Mouse (Mus musculus): ENCODE results near the gene Mapk14. TPM values are rescaled to one million over a fixed set of nuclear protein-coding genes. Genes with fewer than 3 reads are reported as not detected.

Gene Mapk14
- polyA plus RNA-seq, 1 experiment from 2014 or later: 22.0 TPM

DNA sequence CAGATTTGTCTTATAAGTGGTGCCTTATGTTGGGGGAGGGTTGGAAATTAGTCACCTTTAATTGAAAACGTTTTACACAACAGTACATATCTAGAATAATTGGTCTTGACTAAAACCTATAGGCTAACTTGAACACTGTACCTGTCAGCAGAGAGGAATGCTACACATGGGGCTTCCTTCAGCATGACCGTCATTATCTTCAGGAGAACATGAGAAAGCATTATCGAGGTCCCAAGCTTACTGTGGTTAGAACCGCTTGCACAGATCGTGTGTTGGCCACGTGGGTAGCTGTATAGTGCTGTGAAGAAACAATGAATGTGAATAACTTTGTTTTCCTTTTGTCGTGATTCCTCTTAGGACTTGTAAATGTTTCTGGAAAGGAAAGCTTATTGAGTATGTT, 8.7 kb downstream of the Mapk14 start:
- no peak overlapping the region for H3K4me3 ChIP-seq
- peaks cover 40% of the 10 kb centered on the region for H3K4me1 ChIP-seq (replicated peaks)
- H3K36me3 ChIP-seq: no peaks in the 10 kb centered on the region
- 69% methylated on average over 7 of the region's 7 CpGs for WGBS
- no peaks in the 10 kb centered on the region for H3K9me3 ChIP-seq (replicated peaks)
- H3K27ac ChIP-seq: no peak overlapping the region
- H3K27me3 ChIP-seq: no peaks in the 10 kb centered on the region
- no peak for ATAC-seq (replicated peaks; ENCODE audit: insufficient number of reproducible peaks, insufficient read depth, low FRiP score, low read depth)
- H3K4me2 ChIP-seq: no peak overlapping the region
- H3K9ac ChIP-seq: no peak overlapping the region

DNA sequence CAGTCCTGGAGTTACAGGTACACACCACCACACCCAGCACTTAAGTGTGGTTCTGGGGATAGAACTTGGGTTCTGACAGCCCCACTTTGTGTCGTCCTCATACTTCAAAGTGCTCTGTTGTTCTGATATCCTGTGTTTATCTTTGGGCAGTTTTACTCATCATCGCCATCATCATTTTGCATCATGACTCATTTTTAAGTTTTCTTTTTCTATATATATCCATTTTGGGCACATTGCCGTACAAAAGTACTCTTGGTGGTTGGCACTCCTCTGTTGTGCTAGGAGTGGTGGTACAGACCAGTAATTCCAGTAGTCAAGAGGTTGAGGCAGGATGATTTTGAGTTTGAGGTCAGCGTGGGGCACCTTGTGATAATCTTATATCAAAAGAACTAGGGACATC, 10.0 kb downstream of the Mapk14 start:
- Histone ChIP-seq H3K27ac (no peak overlapping the region), H3K4me3 (no peak overlapping the region), H3K4me2 (no peak overlapping the region), H3K4me1 (replicated peaks) (peaks cover 43% of the 10 kb centered on the region), H3K9me3 (replicated peaks) (no peaks in the 10 kb centered on the region), H3K36me3 (no peaks in the 10 kb centered on the region), H3K9ac (no peak overlapping the region), H3K27me3 (no peaks in the 10 kb centered on the region)
- WGBS: 88% methylated on average over 4 of the region's 4 CpGs
- ATAC-seq (replicated peaks; ENCODE audit: insufficient number of reproducible peaks, insufficient read depth, low FRiP score, low read depth): no peak

DNA sequence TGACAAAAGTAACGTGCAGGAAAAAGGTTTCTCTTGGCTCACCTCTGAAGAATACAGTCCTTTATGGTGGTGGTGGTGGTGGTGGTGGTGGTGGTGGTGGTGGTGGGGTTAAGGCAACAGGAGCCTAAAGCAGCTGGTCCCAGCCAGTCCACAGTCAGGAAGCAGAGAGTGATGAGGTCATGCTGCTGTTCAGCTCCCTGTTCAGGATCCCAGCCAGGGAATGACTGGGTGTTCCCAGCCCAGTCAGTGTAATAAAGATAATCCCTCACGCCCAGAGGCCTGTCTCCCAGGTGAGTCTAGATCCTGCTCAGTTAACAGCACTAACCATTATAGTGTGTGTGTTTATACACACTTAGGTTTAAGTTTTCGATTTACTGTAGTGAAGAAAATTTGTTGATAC, 10.6 kb downstream of the Mapk14 start:
- Histone ChIP-seq H3K4me2 (no peak overlapping the region), H3K27ac (peak overlapping the region; percentile 53), H3K9me3 (replicated peaks) (no peaks in the 10 kb centered on the region), H3K9ac (no peak overlapping the region), H3K4me3 (no peak overlapping the region), H3K36me3 (no peaks in the 10 kb centered on the region), H3K4me1 (replicated peaks) (peaks cover 40% of the 10 kb centered on the region), H3K27me3 (no peaks in the 10 kb centered on the region)
- 74% methylated on average over 3 of the region's 3 CpGs for WGBS
- ATAC-seq (replicated peaks; ENCODE audit: insufficient number of reproducible peaks, insufficient read depth, low FRiP score, low read depth): no peak

GRCm38 (mm10) chr17:28702646-28703045, 11.5 kb downstream of the Mapk14 start:
- 34% methylated on average over 2 of the region's 2 CpGs for WGBS
- H3K27ac ChIP-seq: peak overlapping the region; percentile 53
- H3K36me3 ChIP-seq: no peaks in the 10 kb centered on the region
- H3K4me1 ChIP-seq (replicated peaks): peaks cover 33% of the 10 kb centered on the region
- H3K4me3 ChIP-seq: no peak overlapping the region
- H3K4me2 ChIP-seq: no peak overlapping the region
- no peak for ATAC-seq (replicated peaks; ENCODE audit: insufficient number of reproducible peaks, insufficient read depth, low FRiP score, low read depth)
- H3K9ac ChIP-seq: no peak overlapping the region
- no peaks in the 10 kb centered on the region for H3K9me3 ChIP-seq (replicated peaks)
- H3K27me3 ChIP-seq: no peaks in the 10 kb centered on the region

- Histone ChIP-seq H3K4me1 (replicated peaks) (peaks cover 36% of the 10 kb centered on the region), H3K27me3 (no peaks in the 10 kb centered on the region), H3K27ac (no peak overlapping the region), H3K9me3 (replicated peaks) (no peaks in the 10 kb centered on the region), H3K36me3 (no peaks in the 10 kb centered on the region), H3K4me2 (no peak overlapping the region), H3K9ac (no peak overlapping the region), H3K4me3 (no peak overlapping the region)
- WGBS: 28% methylated on average over 1 of the region's 1 CpGs
- no peak for ATAC-seq (replicated peaks; ENCODE audit: insufficient number of reproducible peaks, insufficient read depth, low FRiP score, low read depth)
These were observed 15.6 kb downstream of the Mapk14 start for GRCm38 (mm10) chr17:28706697-28707096.

DNA sequence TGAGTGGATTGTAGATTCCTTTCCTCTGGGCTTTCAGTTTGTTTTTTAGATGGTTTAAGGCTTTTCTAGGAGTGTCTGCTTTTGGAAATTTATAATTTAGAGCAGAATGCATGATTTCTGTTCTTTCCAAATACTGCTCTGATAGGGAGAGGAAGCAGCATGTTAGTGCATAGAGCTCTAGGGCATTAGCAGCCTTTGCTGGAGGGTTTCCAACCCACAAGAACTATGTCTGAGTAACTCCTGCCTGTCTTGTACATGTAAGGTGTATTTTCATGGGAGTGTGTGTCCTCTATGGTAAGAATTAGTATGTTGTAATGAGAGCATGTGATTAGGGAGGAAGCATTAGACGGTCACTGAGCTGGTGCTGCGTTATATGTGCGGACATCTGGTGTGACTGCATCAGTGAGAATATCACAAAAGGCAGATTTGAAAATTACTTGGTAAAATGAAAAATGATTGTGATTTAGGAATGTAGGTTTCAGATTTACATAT, 16.1 kb downstream of the Mapk14 start:
- ATAC-seq (replicated peaks; ENCODE audit: insufficient number of reproducible peaks, insufficient read depth, low FRiP score, low read depth): no peak
- H3K27me3 ChIP-seq: no peaks in the 10 kb centered on the region
- no peak overlapping the region for H3K4me3 ChIP-seq
- no peaks in the 10 kb centered on the region for H3K36me3 ChIP-seq
- no peak overlapping the region for H3K9ac ChIP-seq
- H3K4me1 ChIP-seq (replicated peaks): peaks cover 36% of the 10 kb centered on the region
- WGBS: 90% methylated on average over 3 of the region's 3 CpGs
- H3K27ac ChIP-seq: no peak overlapping the region
- no peaks in the 10 kb centered on the region for H3K9me3 ChIP-seq (replicated peaks)
- no peak overlapping the region for H3K4me2 ChIP-seq

- 84% methylated on average over 2 of the region's 2 CpGs for WGBS
- H3K4me1 ChIP-seq (replicated peaks): peaks cover 36% of the 10 kb centered on the region
These were observed 16.7 kb downstream of the Mapk14 start for GRCm38 (mm10) chr17:28707816-28708215.

DNA sequence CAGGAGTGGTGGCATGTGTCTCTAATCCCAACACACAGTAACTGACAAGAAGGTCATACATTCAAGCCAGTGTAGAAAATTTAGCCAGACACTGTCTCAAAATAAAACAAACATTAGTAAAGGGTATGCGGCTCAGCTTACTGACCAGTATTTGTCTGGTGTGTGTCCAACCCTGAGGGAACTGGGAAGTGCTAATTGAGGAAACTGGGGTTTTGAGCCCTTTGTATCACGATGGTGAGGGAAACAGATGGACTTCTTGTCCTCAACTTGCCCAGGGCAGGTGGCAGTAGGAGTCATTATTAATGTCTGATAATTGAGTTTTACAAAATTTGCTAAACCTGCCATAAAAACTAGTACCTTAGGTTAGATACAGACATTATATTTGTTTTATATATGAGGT, 17.9 kb downstream of the Mapk14 start:
- no peak for ATAC-seq (replicated peaks; ENCODE audit: insufficient number of reproducible peaks, insufficient read depth, low FRiP score, low read depth)
- peaks cover 33% of the 10 kb centered on the region for H3K4me1 ChIP-seq (replicated peaks)
- 44% methylated on average over 2 of the region's 2 CpGs for WGBS
- H3K4me3 ChIP-seq: no peak overlapping the region
- peaks cover 4% of the 10 kb centered on the region for H3K36me3 ChIP-seq
- no peak overlapping the region for H3K4me2 ChIP-seq
- H3K27ac ChIP-seq: no peak overlapping the region
- H3K9ac ChIP-seq: no peak overlapping the region
- H3K9me3 ChIP-seq (replicated peaks): no peaks in the 10 kb centered on the region
- H3K27me3 ChIP-seq: no peaks in the 10 kb centered on the region

More at GRCm38 (mm10) chr17:28707816-28708215, 16.7 kb downstream of the Mapk14 start:
- H3K27me3 ChIP-seq: no peaks in the 10 kb centered on the region
- no peaks in the 10 kb centered on the region for H3K36me3 ChIP-seq
- H3K27ac ChIP-seq: no peak overlapping the region
- ATAC-seq (replicated peaks; ENCODE audit: insufficient number of reproducible peaks, insufficient read depth, low FRiP score, low read depth): no peak
- no peak overlapping the region for H3K4me2 ChIP-seq
- no peak overlapping the region for H3K4me3 ChIP-seq
- H3K9ac ChIP-seq: no peak overlapping the region
- H3K9me3 ChIP-seq (replicated peaks): no peaks in the 10 kb centered on the region

GRCm38 (mm10) chr17:28709552-28710290, 18.6 kb downstream of the Mapk14 start:
- no peak overlapping the region for H3K9ac ChIP-seq
- H3K4me3 ChIP-seq: no peak overlapping the region
- peaks cover 11% of the 10 kb centered on the region for H3K36me3 ChIP-seq
- H3K27me3 ChIP-seq: no peaks in the 10 kb centered on the region
- no peaks in the 10 kb centered on the region for H3K9me3 ChIP-seq (replicated peaks)
- no peak overlapping the region for H3K27ac ChIP-seq
- no peak for ATAC-seq (replicated peaks; ENCODE audit: insufficient number of reproducible peaks, insufficient read depth, low FRiP score, low read depth)
- peaks cover 33% of the 10 kb centered on the region for H3K4me1 ChIP-seq (replicated peaks)
- WGBS: 82% methylated on average over 8 of the region's 8 CpGs
- no peak overlapping the region for H3K4me2 ChIP-seq

- no peaks in the 10 kb centered on the region for H3K27me3 ChIP-seq
- WGBS: 85% methylated on average over 8 of the region's 8 CpGs
- peaks cover 29% of the 10 kb centered on the region for H3K4me1 ChIP-seq (replicated peaks)
These were observed 19.2 kb downstream of the Mapk14 start for GRCm38 (mm10) chr17:28710291-28710688.

DNA sequence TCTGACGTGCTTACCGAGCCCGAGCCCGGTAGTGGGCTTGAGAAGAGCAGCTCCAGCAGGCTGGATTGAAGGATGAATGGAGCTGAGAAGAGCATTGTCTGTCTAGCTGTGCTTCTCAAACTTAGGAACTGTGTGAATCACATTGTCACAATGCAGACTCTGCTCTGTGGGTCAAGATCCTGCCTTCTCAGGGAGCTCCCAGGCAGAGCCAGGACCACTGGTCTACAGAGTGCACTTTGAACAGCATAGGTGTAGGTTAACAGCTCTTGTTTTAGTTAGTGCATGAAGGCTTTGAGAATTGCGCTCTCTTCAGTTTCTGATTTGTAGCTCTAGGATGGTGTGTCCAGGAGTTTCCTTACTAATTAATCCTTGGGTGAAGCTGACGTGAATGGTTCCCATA, 20.1 kb downstream of the Mapk14 start:
- Histone ChIP-seq H3K9ac (no peak overlapping the region), H3K9me3 (replicated peaks) (no peaks in the 10 kb centered on the region), H3K27ac (no peak overlapping the region), H3K4me2 (no peak overlapping the region), H3K27me3 (no peaks in the 10 kb centered on the region), H3K4me3 (no peak overlapping the region), H3K36me3 (peaks cover 25% of the 10 kb centered on the region), H3K4me1 (replicated peaks) (peaks cover 29% of the 10 kb centered on the region)
- WGBS: 87% methylated on average over 6 of the region's 6 CpGs
- no peak for ATAC-seq (replicated peaks; ENCODE audit: insufficient number of reproducible peaks, insufficient read depth, low FRiP score, low read depth)

More at GRCm38 (mm10) chr17:28710291-28710688, 19.2 kb downstream of the Mapk14 start:
- Histone ChIP-seq H3K36me3 (peaks cover 17% of the 10 kb centered on the region), H3K27ac (no peak overlapping the region), H3K9me3 (replicated peaks) (no peaks in the 10 kb centered on the region), H3K4me2 (no peak overlapping the region), H3K9ac (no peak overlapping the region), H3K4me3 (no peak overlapping the region)
- no peak for ATAC-seq (replicated peaks; ENCODE audit: insufficient number of reproducible peaks, insufficient read depth, low FRiP score, low read depth)

GRCm38 (mm10) chr17:28712305-28712704, 21.2 kb downstream of the Mapk14 start:
- Histone ChIP-seq H3K4me2 (peak overlapping the region; percentile 21; the same call in 1 of the 2 replicates), H3K9me3 (replicated peaks) (no peaks in the 10 kb centered on the region), H3K4me1 (replicated peaks) (peaks cover 24% of the 10 kb centered on the region), H3K27me3 (no peaks in the 10 kb centered on the region), H3K36me3 (peaks cover 35% of the 10 kb centered on the region), H3K4me3 (no peak overlapping the region), H3K9ac (no peak overlapping the region), H3K27ac (peak overlapping the region; percentile 41)
- 37% methylated on average over 6 of the region's 6 CpGs for WGBS
- no peak for ATAC-seq (replicated peaks; ENCODE audit: insufficient number of reproducible peaks, insufficient read depth, low FRiP score, low read depth)
